Mouse (Mus musculus) liver (tissue): ENCODE measurements at regions not wholly inside any gene's neighbourhood (a gene's known extent, or its start where the extent isn't known, plus 50 kb on each side); places are given as distances from the start of the nearest gene placed in this dataset.

ENCODE experiments used
- DNase-seq: peaks from one replicate; pipeline ENCODE4 v3.0.0-alpha.2; 2020; ENCODE audit warnings: mixed read lengths

- DNase-seq, result no peak
These were observed 152.3 kb downstream of the Cmpk2 start for GRCm38 (mm10) chr12:26621135-26621932.

DNA sequence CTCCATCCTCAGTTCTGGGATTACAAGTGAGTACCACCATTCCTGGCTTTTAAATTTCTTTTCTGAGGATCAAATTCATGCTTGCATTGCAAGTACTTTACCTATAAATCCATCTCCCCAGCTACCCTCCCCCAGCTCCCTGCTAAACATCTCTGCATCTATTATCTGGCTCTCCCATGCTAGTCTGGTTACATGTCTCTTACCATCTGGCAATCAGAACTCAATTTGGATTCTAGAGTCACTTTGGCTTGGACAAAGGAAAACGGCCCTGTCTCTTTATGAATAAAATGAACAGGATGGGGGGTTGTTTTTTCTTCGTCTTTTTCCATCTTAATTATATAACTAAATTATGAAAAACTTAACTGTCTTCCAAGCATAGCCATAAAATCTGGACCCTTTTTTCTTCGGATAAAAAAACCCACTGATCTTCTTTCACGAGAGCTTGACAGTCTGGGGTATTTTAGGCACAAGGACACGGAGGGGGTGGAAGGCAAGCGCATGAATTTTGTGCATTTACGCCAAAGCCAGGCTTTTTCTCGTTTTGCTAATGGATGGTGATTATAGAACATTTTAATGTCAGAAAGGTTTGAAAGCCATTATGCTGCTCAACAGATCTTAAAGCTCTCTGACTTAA is 151.6 kb downstream of the Cmpk2 start:
- no peak for DNase-seq

GRCm38 (mm10) chr12:26617969-26618368 is 149.0 kb downstream of the Cmpk2 start:
- DNase-seq, result no peak

- no peak for DNase-seq
These were observed 144.2 kb downstream of the Cmpk2 start for GRCm38 (mm10) chr12:26613086-26613705.

DNA sequence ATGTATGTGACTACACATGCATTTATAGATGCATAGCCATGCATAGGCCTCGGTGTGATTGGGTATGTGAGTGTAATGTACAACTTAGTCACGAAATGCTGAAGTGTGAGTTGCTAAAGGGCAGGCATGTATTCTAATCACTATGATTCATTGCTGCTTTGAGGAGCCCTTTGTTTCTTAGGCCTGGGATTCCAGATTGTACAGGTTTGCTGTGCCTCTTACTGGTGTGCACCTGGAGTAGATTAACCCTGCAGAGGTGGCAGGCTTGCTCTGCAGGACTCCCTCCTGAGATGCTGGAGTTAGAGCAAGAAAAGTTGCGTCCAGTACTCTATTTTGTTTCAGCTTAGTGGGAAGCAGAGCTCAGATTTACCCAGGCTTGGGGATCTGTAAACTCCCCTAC is 141.1 kb downstream of the Cmpk2 start:
- DNase-seq, result no peak

DNA sequence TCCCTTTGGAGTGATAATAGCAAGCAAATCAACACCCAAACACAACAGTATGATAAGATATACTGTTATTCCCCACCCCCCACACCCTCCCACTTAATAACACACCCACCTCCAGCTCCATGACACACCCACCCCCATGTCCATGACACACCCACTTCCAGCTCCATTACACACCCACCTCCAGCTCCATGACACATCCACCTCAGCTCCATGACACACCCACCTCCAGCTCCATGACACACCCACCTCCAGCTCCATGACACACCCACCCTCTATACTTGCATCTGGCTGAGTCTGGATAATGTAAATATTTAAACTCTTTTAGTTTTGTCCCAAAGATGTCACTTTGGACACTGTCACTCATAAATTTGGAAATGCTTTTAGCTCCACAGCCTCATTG is 129.5 kb downstream of the Cmpk2 start:
- DNase-seq, result no peak

DNA sequence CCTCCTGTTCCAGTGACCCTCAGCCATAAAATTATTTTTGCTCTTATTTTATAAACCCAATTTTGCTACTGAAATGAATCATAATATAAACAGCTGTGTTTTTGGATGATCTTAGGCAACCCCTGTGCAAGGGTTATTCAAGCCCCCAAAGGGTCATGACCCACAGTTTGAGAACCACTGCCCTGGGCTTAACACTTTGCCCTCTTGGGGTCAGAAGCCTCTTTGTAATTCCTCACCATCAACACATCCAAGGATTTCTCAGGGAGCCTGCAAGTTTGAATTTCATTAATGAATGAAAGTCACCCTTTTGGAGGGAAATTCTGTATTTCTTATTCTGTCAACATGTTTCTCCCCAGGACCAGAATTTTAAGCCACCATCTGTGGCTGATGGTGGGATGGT is 123.1 kb downstream of the Cmpk2 start:
- DNase-seq, result no peak

- no peak for DNase-seq
These were observed 120.1 kb downstream of the Cmpk2 start for GRCm38 (mm10) chr12:26589091-26589490.

GRCm38 (mm10) chr12:26577438-26577837 is 108.4 kb downstream of the Cmpk2 start:
- no peak for DNase-seq

DNA sequence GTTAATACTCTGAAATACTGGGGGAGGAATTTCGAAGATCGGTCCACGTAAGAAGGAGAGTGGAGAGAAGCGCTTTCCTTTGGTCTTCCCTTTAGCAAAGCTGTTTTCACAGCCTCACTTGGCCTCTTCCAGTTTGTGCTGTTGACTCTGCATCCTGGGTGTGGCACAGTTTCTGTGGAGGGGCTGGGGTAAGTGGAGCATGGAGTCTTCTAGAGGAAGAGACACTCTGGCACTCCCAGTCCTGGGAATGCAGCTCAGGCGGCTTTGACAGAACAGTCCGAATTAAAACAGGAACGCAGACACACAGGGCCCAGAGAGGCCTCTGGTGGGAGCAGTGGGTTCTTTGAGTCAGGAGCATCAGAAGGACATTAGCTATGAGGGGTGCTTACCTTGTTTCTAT is 102.6 kb downstream of the Cmpk2 start:
- no peak for DNase-seq

GRCm38 (mm10) chr12:26567435-26567834 is 98.4 kb downstream of the Cmpk2 start:
- DNase-seq, result no peak

DNA sequence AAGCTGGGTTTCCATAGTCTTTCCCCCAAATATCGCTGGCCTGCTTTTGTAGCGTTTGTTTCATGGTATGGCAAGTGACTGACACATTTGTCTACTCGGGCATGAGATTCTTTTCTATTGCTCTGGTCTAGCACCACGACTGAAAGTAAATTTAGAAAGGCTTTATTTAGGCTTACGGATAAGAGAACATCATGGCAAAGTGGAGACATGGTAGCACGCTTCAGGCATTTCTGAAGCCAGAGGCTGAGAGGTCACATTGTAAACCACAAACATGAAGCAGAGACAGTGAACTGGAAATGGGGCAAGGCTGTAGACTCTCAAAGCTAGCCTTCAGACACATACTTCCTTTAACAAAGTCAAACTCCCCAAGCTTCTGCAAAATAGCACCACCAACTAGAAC is 93.9 kb downstream of the Cmpk2 start:
- no peak for DNase-seq

GRCm38 (mm10) chr12:26559560-26559959 is 90.6 kb downstream of the Cmpk2 start:
- DNase-seq, result no peak

DNA sequence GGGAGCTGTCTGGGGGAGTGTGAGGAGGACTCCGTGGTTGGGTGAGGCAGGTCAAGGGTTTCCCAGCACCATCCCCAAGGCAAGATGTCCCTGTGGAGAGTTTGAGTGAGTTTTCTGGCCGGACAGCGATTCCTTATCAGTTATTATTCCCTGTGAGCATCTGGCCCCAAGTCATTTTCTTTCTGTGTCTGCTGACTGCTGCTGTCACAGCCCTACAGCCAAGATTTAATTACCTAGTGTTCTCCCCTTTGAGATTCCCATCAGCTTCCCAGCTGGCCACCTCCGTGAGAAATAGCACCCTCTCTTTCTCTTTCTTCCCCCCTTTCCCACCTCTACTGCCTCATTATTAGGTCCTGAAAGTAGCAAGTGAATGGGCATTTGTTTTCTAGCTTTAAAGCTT is 88.4 kb downstream of the Cmpk2 start:
- DNase-seq, result no peak

GRCm38 (mm10) chr12:26551168-26551926 is 82.3 kb downstream of the Cmpk2 start:
- no peak for DNase-seq

- no peak for DNase-seq
These were observed 78.5 kb downstream of the Cmpk2 start for GRCm38 (mm10) chr12:26547466-26547865.

GRCm38 (mm10) chr12:26546361-26546760 is 77.4 kb downstream of the Cmpk2 start:
- DNase-seq, result no peak

DNA sequence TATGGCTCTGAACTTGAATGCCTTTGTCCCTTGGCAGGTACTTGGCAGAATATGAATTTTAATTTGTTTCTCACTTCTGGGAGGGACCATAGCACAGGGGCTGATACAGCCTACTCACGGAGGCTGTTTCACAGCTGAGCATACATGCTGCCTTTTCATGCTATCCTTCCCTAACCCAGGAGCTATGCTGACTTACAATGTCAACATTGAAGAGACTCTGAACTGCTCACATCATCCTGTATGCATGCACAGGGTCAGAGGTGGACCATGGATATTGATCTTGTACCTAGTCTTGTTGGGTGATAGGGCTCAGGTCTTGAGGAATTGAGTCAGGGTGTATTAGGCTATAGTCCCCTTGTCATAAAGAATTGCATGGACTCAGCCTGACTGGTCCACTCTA is 74.5 kb downstream of the Cmpk2 start:
- DNase-seq, result no peak

GRCm38 (mm10) chr12:26542451-26542850 is 73.4 kb downstream of the Cmpk2 start:
- no peak for DNase-seq

DNA sequence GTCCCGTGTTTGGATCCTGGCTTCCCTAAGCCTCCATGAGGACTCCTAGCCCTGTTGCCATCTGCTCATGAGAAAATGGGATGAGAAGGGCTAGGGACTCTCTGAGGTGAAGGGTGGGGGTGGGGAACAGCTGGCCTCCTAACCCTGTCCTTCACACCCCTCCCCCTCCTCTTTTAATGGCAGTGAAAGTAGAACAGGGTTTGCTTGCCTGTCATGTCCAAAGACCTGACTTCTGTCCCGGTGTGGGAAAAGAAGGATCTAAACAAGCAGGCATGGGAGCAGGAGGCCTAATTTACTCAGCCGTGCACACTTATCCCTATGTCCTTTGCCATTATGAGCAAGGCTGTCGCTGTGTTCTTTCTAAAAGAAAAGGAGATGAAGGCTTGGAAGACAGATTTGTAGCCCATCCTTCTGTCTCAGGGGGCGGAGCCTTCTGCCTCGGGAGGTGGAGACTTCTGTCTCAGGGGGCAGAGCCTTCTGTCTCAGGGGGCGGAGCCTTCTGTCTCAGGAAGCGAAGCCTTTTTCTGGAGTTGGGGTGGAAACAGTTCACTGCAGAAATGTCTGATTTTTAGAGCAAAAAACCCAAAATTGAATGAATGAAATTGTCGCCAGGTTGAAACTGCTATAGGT is 66.4 kb downstream of the Cmpk2 start:
- peak; percentile 5 for DNase-seq

DNA sequence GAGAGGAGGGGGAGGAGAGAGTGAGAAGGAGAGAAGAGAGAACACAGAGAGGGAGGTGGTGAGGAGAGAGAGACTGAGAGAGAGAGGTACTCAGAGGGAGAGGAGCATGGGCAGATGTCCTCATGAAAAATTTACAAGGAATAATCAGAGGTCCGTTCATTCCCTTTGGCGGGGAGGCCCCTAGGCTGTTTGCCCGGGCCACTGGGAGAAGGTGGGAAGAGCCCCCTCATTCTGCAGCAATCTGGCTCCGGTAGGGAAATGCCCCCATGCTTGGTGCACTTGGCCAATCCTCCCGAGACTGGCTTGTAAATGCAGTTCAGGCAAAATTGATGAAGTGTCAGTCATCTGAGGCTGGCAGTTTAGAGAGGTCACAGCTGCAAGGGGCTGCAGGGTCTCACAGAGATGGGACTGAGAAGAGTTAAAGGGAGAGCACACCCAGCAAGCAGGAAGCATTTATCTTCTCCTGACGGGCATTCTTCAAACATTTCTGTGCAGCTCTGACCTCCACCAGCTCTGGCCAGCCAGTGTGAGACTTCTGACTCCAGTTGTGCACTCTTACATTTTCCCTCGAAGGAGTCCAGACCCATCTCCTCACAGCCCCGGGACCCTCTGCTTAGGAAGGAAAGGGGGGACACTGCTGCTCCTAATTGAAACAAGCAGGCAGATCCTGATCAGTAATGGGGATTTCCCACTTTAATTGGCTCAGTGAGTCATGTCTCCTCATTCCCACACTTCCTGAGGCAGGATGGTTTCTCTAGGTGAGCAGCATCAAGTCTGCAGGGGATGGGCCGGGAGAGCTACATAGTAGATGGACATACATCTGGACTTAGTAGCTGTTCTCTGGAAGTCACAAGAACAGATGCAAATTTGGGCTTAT is 65.5 kb downstream of the Cmpk2 start:
- no peak for DNase-seq

DNA sequence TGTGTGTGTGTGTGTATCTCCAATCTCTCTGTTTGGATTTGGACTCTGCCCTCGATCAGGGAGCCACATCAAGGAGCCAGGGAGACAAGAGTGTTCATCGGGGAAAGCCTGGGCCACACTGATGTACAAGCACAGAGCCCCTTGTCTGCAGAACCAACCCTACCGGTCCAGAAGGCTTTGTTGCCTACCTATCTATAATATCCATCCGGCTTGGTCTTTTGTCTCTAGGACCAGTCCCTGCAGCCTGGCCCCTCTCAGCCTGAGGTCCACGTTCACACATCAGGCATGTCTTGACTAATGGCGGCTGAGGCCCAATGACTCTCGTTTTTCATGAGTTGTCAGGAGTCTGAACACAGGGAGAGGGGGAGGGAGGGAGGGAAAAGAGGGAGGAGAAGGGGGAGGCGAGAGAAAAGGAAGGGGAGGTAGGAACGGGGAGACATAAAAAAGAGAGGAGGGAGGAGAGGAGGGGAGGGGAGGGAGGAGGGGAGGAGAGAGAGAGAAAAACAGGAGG is 64.7 kb downstream of the Cmpk2 start:
- no peak for DNase-seq
